19 mouse cellular contexts compared by ENCODE assay signal in the genomic region with DNA sequence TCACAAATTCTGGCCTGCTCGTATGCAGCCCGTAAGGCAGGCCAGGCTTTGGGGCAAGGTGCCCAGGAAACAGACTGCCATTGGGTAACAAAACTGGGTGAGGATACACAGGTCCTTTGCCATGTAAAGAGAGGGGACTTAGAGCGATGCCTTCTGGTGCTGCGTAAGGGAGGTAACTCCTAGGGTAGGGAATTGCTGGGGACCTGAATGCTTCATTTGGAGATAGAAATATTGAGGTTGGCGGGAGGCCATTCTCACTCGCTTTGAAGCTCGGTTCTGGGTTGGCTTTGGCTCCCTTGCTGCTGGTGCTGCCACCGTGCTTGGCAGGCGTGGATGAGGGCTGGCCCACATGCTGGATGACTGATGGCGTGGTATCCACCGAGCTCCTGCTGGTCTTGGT.
A peak's percentile ranks its signal among the peaks of the same experiment; 100 is the strongest.
DNase-seq lines count a peak whose midpoint lies in the region; ATAC-seq and TF ChIP-seq lines count a peak whose summit lies in the region.
"Had no signal": no experiment of that assay in that cellular context is flagged by ENCODE, and none has a peak within 500 bp of the region (broad histone marks: within the 10 kb centered on the region; RNA-seq: fewer than 3 reads in every experiment).

No protein-coding gene starts in this region.

- H3K36me3 ChIP-seq in hindbrain, embryonic 10.5 days: peaks cover 63% of the 10 kb centered on the region
- peaks cover 7% of the 10 kb centered on the region; the same call in 1 of the 2 replicates for H3K36me3 ChIP-seq in intestine, postnatal 0 days (ENCODE audit: control insufficient read depth, insufficient read depth)

- H3K9me3 ChIP-seq in hindbrain, embryonic 10.5 days: no peaks in the 10 kb centered on the region
- H3K9me3 ChIP-seq in intestine, postnatal 0 days (ENCODE audit: control insufficient read depth): no peaks in the 10 kb centered on the region
- H3K9me3 ChIP-seq: heart, embryonic 10.5 days; hindbrain, embryonic 15.5 days; limb, embryonic 15.5 days had no signal

- no peak overlapping the region for H3K4me3 ChIP-seq in hindbrain, embryonic 10.5 days
- no peak overlapping the region for H3K4me3 ChIP-seq in intestine, postnatal 0 days (ENCODE audit: low read depth, low read length)
- H3K4me3 ChIP-seq: heart, embryonic 10.5 days; hindbrain, embryonic 15.5 days; layer of hippocampus, adult 2 months; limb, embryonic 15.5 days had no signal

- peak; percentile 31; the same call in 1 of the 2 replicates for ATAC-seq in frontal cortex, adult (ENCODE audit: low TSS enrichment)
- no peak for ATAC-seq in intestine, postnatal 0 days
- ATAC-seq: intestine, embryonic 16.5 days had no signal

- H3K9ac ChIP-seq in intestine, postnatal 0 days (ENCODE audit: low read depth, low read length): no peak overlapping the region
- H3K9ac ChIP-seq: hindbrain, embryonic 15.5 days; limb, embryonic 15.5 days had no signal

- no peak for DNase-seq in frontal cortex, postnatal 10 days (ENCODE audit: low spot score in 2 of 2)
- peak; percentile 27 for DNase-seq in right cerebral cortex, postnatal 4 days
- DNase-seq in right cerebral cortex, postnatal 14 days: no peak
- DNase-seq in cerebellum, adult 9-10 months: peak; percentile 59
- no peak for DNase-seq in hindbrain, embryonic 10.5 days (ENCODE audit: low spot score)
- DNase-seq: B cell, adult 2 months; heart, postnatal 10 days; lung, adult 18-20 months; lung, postnatal 36 days; thymus, postnatal 4 days had no signal

- H3K4me2 ChIP-seq in intestine, postnatal 0 days (replicated peaks; ENCODE audit: low read depth): no peak overlapping the region
- H3K4me2 ChIP-seq: hindbrain, embryonic 15.5 days; limb, embryonic 15.5 days; midbrain, embryonic 11.5 days had no signal

- 97% methylated on average over 11 of the region's 11 CpGs for WGBS in hindbrain, embryonic 10.5 days
- 91% methylated on average over 11 of the region's 11 CpGs for WGBS in intestine, postnatal 0 days

- no peak for TF ChIP-seq CTCF in intestine, postnatal 0 days (IDR thresholded peaks at IDR 0.05; ENCODE audit: low read depth)

- H3K27ac ChIP-seq in hindbrain, embryonic 10.5 days: no peak overlapping the region
- no peak overlapping the region for H3K27ac ChIP-seq in intestine, postnatal 0 days (ENCODE audit: low read depth, low read length)
- H3K27ac ChIP-seq: heart, embryonic 10.5 days; hindbrain, embryonic 15.5 days; kidney, postnatal 0 days; layer of hippocampus, adult 2 months; limb, embryonic 15.5 days had no signal

- H3K27me3 ChIP-seq in hindbrain, embryonic 10.5 days (ENCODE audit: insufficient read depth, poor library complexity, severe bottlenecking): peaks cover 41% of the 10 kb centered on the region
- H3K27me3 ChIP-seq in intestine, postnatal 0 days (replicated peaks; ENCODE audit: control insufficient read depth, insufficient read depth, low read length): no peaks in the 10 kb centered on the region

- peaks cover 14% of the 10 kb centered on the region for H3K4me1 ChIP-seq in hindbrain, embryonic 10.5 days (replicated peaks)
- no peaks in the 10 kb centered on the region for H3K4me1 ChIP-seq in intestine, postnatal 0 days (replicated peaks; ENCODE audit: control insufficient read depth, insufficient read depth, low read length)

Comparison
In these comparisons a context has a peak if more than half of its experiments do, and no peak if none do; other contexts are left out.
1. DNase-seq: peak in right cerebral cortex, postnatal 4 days (single experiment) and cerebellum, adult 9-10 months (single experiment); none in frontal cortex, postnatal 10 days (0 of 2), right cerebral cortex, postnatal 14 days (single experiment) and hindbrain, embryonic 10.5 days (single experiment).